Mouse (Mus musculus) lung, adult 2 months (tissue): ENCODE data around the gene Dnah9.

Source experiments
- CTCF ChIP-seq: fragments of 200-500 bp; IDR thresholded peaks from 2 replicates; pipeline ENCODE4 v1.5.1; 2011; ENCODE audit warnings: mild to moderate bottlenecking, low read length, control low read depth; ENCODE audit not compliant: insufficient read depth
- POLR2A ChIP-seq: fragments of 200-500 bp; IDR thresholded peaks from 2 replicates; pipeline ENCODE4 v1.6.1; 2011; ENCODE audit warnings: low read depth, mild to moderate bottlenecking, control low read depth, low read length, borderline replicate concordance; ENCODE audit errors: extremely low read depth

DNA sequence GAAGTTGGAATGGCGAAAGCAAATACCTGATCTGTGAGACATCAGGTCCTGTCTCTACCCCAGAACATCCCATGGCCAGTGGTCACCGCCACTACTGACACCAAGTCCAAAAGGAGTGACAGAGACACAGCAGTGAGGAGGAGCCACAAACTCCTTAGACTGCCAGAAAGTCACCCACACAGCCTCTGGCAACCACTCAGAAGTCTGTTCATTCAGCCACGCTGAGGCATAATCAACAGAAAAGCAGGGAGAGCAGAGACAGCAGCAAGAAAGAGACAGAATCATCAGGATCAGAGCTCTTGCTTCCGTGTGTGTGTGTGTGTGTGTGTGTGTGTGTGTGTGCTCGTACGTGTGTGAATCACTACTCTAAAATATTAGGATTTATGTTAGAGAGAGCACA is 33.5 kb downstream of the Dnah9 start:
- TF ChIP-seq CTCF (no peak), POLR2A (no peak)
